Mouse (Mus musculus): ENCODE measurements around the gene Itgal.

DNA sequence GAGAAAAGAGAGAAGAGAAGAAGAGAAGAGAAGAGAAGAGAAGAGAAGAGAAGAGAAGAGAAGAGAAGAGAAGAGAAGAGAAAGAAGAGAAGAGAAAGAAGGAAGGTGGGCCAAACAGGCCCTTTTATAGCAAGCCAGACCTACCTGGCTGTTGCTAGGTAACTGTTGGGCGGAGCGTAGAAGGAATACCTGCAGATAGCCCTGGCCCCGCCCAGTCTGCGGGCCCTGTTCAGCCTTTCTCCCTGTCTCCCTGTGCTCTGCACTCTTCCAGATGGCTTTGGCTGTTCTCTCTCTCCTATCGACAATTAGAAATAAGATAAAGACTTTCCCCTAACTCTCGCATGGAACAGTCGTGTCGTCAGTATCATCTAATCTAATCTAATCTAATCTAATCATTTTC lies 50.6 kb downstream of the Itgal start:
- TF ChIP-seq CTCF (IDR thresholded peaks at IDR 0.05; ENCODE audit: low read depth): no peak
- TF ChIP-seq EP300 (IDR thresholded peaks at IDR 0.05; ENCODE audit: low read depth): no peak
